Mouse (Mus musculus): ENCODE data around the gene Smarca2.

GRCm38 (mm10) chr19:26568941-26569340 is 35.9 kb upstream of the Smarca2 start:
- TF ChIP-seq CTCF (conservative IDR thresholded peaks at IDR 0.05; ENCODE audit: low read length) (no peak), NANOG (IDR thresholded peaks at IDR 0.05; ENCODE audit: borderline replicate concordance, low read length) (no peak), POU5F1 (IDR thresholded peaks at IDR 0.05; ENCODE audit: borderline replicate concordance, low read length) (no peak)

Measured in E14TG2a.4 (cell line).